Mouse (Mus musculus) MEL-GATA-1-ER (cell line): Measurements from ENCODE around the gene Olfr104-ps.

Experiments used
- DNase-seq: peaks from one replicate; pipeline ENCODE4 v3.0.0-alpha.2; 2012; ENCODE audit warnings: low read depth; ENCODE audit errors: extremely low read depth

Gene Olfr104-ps

DNA sequence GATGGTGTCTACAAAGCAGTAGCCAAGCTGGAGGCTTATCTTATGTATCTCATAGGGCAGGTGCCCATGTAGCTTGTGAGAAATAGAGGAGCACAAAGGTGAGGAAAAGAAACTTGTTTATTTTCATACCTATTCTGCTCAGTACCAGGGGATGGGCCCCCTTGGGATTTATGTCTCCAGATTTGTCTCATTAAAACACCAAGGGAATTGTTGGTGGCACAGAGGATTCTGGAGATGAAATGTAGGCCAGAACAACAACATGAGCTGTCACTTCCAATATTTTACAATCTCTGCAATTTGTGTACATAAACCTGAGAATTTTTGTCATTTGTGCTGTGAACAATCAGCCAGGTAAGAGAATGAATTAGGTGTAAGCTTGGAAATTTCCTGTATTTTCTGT is at the start of gene Olfr104-ps:
Gene Olfr104-ps (plus strand): TSS at position 301 of the 400 bp plus-strand sequence.
- DNase-seq: no peak

DNA sequence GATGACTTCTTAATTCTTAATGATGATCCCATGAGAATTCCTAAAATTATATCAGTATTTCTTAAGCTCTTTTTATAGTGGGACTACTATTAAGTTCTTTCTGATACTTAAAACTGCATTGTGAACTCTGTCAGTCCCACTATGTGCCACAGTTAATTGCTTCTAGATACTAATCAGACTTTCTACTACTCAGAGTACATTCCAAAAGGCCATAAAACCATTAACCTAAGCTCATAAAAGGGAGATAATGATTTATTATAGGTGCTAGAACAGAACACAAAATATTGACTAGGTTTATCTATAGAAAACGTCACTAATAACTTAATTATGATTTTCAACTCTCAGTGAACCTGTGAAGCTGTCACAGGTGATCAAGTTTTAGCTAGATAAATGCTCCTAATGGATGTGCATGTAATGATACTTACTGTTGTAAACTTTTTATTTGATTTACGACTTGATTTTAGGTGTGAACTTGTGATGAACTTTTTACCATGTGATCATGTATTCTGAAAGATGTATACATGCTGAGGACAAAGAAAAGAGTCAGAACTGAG is 49.2 kb upstream of the Olfr104-ps start:
- no peak for DNase-seq

DNA sequence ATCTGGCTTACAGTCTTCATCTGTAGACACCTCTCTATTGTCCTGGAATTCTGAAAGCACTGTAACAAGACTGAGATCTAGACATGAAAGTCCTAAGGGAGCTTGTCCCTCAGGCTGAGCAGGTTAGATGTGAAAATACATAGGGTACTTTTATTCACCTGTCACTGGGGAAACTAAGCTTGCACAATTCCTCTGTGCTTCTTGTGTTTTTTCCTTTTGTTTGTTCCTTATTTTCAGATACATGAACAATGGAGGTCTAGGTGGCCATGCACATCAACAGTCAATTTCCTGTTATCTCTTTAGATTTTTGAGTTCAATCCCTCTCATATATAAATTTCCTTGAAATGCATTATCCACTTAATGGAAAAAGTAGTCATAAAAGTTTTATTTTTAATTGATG is 42.4 kb upstream of the Olfr104-ps start, which contains the start of gene Olfr102:
Gene Olfr102 (minus strand): TSS at position 101 of the 400 bp plus-strand sequence.
- DNase-seq: no peak

DNA sequence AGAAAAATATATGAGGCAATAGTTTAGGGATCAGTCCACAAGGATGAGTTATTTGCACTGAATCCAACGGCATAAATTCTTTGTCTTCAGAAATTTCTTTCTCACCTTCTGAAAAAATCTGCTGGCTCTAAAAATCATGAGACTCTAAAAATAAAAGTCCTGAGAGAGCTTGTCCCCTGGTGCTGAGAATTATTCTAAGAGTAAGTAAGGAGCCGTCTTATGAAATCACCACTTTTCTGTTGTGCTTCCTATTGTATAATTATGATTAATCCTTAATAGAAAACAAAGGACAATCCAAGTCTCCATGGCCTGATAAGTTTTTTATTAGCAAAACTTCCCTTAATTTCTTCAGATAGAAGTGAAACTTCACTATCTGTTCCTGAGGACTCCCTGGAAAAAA is 19.8 kb upstream of the Olfr104-ps start, which contains the start of gene Olfr103:
Gene Olfr103 (minus strand): TSS at position 101 of the 400 bp plus-strand sequence.
- no peak for DNase-seq

DNA sequence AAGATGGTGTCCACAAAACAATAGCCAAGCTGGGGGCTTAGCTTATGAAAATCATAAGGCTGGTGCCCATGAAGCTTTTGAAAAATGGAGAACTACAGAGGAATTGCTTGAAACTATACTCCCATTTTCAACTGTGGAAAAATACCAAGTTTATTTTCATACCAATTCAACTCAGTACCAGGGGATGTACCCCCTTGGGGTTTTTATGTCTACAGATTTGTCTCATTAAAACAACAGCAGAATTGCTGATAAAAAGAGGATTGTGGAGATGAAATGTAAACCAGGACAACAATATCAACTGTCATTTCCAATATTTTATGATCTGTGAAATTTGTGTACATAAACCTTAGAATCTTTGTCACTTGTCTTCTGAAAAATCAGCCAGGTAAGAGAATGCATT is 19.4 kb downstream of the Olfr104-ps start, which contains the start of gene Olfr105-ps:
Gene Olfr105-ps (plus strand): TSS at position 301 of the 400 bp plus-strand sequence.
- DNase-seq: no peak

DNA sequence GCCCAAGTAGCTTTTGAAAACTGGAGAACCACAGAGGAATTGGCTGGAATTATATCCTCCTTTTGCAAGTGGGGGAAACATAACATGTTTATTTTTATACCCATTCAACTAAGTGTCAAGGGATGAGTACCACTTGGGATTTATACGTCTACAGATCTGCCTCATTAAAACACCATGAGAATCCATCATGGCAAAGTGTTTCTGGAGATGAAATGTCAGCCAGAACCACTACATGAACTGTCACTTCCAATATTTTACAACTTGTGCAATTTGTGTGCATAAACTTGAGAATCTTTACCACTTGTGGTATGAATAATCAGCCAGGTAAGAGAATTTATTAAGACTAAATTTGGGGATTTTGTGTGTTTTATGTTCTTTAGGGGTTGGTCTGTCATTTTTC is 30.7 kb downstream of the Olfr104-ps start, which contains the start of gene Olfr106-ps:
Gene Olfr106-ps (plus strand): TSS at position 301 of the 400 bp plus-strand sequence.
- no peak for DNase-seq

DNA sequence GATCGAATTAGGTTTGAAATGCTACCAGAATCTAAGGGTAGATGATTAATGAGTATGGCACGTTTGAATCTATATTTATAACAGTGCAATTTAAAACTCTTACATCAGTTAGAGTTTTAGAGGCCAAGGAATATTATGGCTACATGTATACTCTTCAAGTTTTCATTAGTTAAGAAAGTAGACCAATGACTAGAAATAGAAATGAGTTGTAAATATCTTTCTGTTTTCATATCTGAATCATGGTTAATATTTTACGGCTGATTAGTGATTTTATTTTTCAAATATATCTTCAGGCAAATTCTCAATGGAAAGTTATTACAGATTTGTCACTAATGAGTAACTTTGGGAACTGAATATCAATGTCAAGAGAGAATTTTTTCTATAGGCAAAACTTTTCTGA is 39.5 kb downstream of the Olfr104-ps start, which contains the start of gene Olfr107:
Gene Olfr107 (plus strand): TSS at position 301 of the 400 bp plus-strand sequence.
- DNase-seq: no peak

DNA sequence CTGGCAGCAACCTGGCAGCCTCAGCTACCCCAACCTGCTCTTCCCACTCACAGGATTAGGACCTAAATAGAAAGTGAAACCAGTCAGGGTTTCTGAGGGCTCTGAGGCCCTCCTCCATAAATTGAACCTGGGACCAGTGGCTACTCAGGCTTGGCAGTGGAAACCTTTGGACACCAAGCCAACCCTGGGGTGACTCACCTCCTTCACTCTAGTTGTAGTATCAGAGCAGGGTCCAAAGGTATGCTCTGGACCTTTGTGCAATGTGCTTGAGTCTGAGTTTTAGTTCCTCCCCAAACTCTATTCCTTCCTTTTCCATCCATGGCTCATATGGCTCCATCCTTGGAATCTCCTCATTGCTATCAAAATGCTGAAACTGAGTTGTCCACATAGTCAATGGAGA is 54.0 kb downstream of the Olfr104-ps start:
- no peak for DNase-seq
